Mouse (Mus musculus) layer of hippocampus, adult 18-20 months (tissue): Measurements from ENCODE around the gene Stambpl1. TPM values are rescaled to one million over a fixed set of nuclear protein-coding genes. Genes with fewer than 3 reads are reported as not detected.

Experiments
- DNase-seq, 2 experiments: peaks; one replicate each; pipeline ENCODE4 v3.0.0; 2022; ENCODE audit warnings: low spot score in 2 of 2
- total RNA-seq, 2 experiments: library from RNA; stranded (reverse); gene quantifications; 2 replicates each; pipeline ENCODE4 v1.2.3; 2021

Stambpl1 gene
- total RNA-seq, 2 experiments from 2014 or later = 19.8 to 20.9 TPM

GRCm38 (mm10) chr19:34236049-34236448 is 44.0 kb downstream of the Stambpl1 start:
- no peak for DNase-seq

- no peak for DNase-seq
Measured at GRCm38 (mm10) chr19:34237746-34238145, 45.7 kb downstream of the Stambpl1 start.

- no peak for DNase-seq
Measured at GRCm38 (mm10) chr19:34240273-34241039, 48.4 kb downstream of the Stambpl1 start.

GRCm38 (mm10) chr19:34241247-34241915 is 49.4 kb downstream of the Stambpl1 start:
- peak in 1 of 2 experiments; percentile 55 for DNase-seq

- no peak for DNase-seq
Measured at GRCm38 (mm10) chr19:34242925-34243324, 50.9 kb downstream of the Stambpl1 start.

GRCm38 (mm10) chr19:34244056-34244455 is 52.0 kb downstream of the Stambpl1 start:
- peak in 1 of 2 experiments; percentile 72 for DNase-seq

- DNase-seq = no peak
Measured at GRCm38 (mm10) chr19:34248558-34248957, 56.5 kb downstream of the Stambpl1 start.

GRCm38 (mm10) chr19:34250621-34251020 is 58.6 kb downstream of the Stambpl1 start:
- no peak for DNase-seq

GRCm38 (mm10) chr19:34251900-34252299 is 59.9 kb downstream of the Stambpl1 start:
- DNase-seq = no peak

- DNase-seq = no peak
Measured at GRCm38 (mm10) chr19:34252450-34252849, 60.4 kb downstream of the Stambpl1 start.

GRCm38 (mm10) chr19:34254101-34254879 is 62.3 kb downstream of the Stambpl1 start:
- DNase-seq = no peak

GRCm38 (mm10) chr19:34254880-34255681 is 63.1 kb downstream of the Stambpl1 start, which contains the start of gene Acta2:
Gene Acta2 (minus strand): TSS chr19:34255590.
- DNase-seq = no peak

GRCm38 (mm10) chr19:34256149-34256548 is 64.1 kb downstream of the Stambpl1 start:
- no peak for DNase-seq

- no peak for DNase-seq
Measured at GRCm38 (mm10) chr19:34256936-34257335, 64.9 kb downstream of the Stambpl1 start.

GRCm38 (mm10) chr19:34262273-34262974 is 70.4 kb downstream of the Stambpl1 start:
- DNase-seq = no peak

GRCm38 (mm10) chr19:34265604-34266193 is 73.7 kb downstream of the Stambpl1 start:
- no peak for DNase-seq

- DNase-seq = no peak
Measured at GRCm38 (mm10) chr19:34268991-34269390, 77.0 kb downstream of the Stambpl1 start.

GRCm38 (mm10) chr19:34270106-34270726 is 78.2 kb downstream of the Stambpl1 start:
- DNase-seq = no peak

GRCm38 (mm10) chr19:34270824-34271464 is 78.9 kb downstream of the Stambpl1 start:
- DNase-seq = no peak
